Mouse (Mus musculus): ENCODE measurements at regions not wholly inside any gene's neighbourhood (a gene's known extent, or its start where the extent isn't known, plus 50 kb on each side); places are given as distances from the start of the nearest gene placed in this dataset.

DNA sequence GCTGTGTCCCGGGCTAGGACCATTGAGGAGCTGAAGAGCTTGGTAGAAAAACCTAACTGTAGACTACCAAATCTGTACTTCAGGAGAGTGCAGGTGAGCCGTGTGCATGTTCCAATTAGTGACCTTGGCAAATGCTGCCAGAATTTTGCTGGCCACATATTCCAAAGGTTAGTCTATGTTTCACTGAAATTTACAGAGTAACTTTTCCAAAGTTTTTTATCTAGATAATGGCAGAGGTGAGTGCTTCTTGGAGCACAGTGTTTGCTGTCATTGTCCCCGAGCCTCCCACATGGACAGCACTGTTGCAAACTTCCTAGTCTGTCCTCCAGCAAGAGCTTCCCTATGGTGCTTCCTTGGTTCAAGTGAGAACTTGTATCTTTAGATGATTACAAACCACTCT, 232.5 kb downstream of the Foxa2 start:
- DNase-seq (ENCODE audit: low spot score in 2 of 2), result no peak

DNA sequence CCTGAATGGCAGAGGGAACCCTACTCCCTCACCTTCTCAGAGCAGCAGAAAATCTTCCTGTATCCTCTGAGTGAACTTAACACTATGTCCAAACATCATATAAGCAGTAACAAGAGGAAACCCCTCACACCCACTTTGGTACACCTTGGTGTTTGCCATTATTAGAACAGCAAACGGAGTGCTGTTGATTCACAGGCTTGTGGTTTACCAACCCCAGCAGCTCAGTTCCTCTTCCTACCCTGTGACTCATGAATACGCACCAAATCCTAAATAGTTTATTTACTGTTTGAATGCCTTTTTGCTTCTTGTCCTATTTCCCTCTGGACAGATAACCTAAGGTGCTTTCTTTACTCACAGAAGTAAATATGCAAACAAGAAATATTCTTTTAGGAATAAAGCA, 233.3 kb downstream of the Foxa2 start:
- no peak for DNase-seq (ENCODE audit: low spot score in 2 of 2)

DNA sequence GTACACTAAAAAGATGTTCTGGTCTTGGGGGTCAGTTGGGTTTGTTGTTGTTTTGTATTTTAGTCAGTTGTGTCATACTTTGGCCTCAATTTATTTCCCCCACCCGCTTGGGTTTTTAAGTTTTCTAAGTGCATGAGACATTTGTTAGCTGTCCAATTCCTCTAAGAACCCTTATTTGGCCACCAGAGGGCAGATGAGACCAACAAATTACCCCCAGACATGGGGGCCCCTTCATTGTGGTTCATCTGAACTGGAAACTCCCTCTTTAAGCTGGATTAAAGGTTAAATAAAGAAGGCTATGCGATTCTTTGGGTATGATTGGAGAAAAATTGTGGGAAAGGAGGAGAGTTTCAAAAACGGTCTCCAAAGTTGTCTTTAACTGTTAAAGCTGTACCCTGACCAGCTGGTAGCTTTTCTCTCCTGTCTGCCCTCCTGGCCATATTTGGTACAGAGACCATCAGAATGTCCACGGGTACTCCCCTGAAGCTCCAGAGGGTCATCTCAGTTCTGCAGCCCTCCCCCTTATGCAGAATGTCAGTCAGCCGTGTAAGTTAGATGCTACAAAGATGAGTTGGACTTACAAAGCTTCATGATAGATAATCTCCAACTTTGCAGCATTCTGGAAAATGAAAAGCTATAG, 238.6 kb downstream of the Foxa2 start:
- DNase-seq (ENCODE audit: low spot score in 2 of 2), result no peak

DNA sequence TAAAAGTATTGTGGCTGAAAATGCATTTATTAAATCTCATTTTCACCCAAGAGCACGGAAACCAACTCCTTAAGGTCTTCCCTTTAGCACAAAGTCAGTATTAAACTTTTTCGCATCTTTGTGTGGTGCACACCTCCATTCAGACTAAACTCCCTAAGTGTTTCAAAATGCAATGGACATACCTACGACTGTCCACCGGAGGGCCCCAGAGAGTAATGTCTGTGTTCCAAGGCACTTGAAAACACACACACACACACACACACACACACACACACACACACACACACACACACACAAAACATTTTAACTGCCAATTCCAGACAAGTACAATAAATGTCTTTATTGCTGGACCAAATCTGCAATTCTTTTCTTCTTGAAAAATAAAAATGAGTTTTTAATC, 243.7 kb downstream of the Foxa2 start:
- no peak for DNase-seq (ENCODE audit: low spot score in 2 of 2)

DNA sequence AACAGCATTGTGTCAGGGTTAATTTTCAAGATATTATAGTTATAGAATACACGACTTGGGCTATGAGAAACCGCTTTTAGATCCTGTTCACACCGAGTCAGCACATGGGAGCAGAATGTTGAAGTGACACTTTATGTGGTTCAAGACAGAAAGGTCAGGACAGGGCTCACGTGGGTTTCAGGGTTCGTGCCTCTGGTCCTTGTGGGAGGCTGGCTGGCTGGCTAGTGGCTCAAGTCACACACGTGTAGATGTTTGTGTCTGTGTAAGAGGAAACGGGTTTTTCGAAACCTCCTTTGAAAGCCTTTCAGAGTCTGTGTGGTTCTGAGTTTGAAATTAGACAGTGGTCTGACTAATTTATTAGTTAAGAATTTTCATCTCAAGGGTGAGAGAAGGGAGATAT, 255.3 kb downstream of the Foxa2 start:
- no peak for DNase-seq (ENCODE audit: low spot score in 2 of 2)

DNA sequence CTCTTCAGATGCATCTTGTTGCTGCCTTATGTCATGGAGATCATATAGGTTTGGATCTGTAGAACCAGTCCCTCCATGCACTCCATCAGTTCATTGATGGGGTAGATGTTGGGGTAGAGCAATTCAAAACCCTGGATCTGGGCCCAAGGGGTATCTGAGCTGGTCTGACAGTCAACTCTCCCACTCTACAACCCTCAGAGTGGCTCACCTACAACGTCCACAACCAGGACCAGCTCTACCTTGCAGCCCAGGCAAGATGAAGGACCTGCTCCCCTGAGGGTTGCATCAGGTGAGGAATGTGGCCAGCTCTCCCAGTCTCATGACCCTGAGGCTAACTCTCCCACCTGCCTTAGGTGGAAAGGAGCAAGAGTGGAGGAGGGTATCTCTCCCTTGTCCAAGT, 256.9 kb downstream of the Foxa2 start:
- DNase-seq (ENCODE audit: low spot score in 2 of 2), result no peak

DNA sequence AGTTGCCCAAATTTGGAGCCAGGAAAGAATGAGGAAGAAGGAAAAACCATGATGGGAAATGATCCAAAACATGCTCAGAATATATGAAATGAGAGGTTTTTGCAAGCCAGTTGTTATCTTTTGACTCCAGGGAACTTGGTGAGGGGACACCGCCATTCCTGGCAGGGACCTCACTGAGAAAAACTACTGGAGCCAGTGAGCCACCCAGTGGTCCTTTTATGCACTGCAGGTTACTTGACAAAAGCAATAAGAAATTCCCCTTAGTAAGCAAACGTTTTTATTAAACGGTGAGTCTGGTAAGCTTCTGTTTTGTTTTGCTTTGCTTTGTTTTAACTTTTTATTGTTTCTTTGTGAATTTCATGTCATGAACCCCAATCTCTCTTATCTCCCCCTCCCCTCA, 257.5 kb downstream of the Foxa2 start:
- DNase-seq (ENCODE audit: low spot score in 2 of 2), result peak in 1 of 2 experiments; percentile 63

DNA sequence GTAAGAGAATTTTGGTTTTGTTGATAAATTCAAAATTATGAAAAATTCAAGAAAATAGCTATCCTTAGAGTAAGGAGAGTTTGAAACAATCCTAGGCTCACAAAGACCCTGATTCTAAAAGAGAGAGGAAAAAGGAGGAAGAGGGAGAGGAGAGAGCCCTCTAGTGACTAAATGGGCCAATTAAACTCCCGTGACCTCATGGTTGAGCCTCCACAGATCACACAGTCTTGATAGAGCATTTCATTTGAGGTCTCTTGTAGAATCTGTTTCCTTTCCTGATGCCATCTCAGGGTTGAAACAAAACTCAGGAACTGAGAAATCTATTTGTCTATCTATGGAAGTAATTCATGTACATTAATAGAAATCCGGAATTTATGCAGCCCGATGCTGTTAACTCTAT, 258.8 kb downstream of the Foxa2 start:
- DNase-seq (ENCODE audit: low spot score in 2 of 2), result no peak

DNA sequence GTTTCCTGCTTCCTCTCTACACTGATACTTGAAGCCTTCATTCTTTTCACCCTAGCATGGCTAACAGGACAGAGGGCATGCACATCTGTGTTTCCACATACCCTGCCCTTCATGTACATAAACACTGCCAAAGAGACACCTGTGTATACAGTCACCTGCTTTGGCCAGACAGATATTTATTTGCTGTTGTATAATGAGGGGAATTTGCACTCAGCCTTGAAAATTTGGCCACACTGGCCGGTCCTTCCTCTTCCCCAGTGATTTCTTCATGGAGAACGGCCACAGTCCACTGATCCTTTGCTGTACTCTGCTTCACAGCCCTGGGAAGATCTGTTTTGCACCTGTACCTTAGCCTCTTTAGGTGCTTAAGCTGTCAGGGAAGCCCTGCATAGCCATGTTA, 264.3 kb downstream of the Foxa2 start:
- no peak for DNase-seq (ENCODE audit: low spot score in 2 of 2)

DNA sequence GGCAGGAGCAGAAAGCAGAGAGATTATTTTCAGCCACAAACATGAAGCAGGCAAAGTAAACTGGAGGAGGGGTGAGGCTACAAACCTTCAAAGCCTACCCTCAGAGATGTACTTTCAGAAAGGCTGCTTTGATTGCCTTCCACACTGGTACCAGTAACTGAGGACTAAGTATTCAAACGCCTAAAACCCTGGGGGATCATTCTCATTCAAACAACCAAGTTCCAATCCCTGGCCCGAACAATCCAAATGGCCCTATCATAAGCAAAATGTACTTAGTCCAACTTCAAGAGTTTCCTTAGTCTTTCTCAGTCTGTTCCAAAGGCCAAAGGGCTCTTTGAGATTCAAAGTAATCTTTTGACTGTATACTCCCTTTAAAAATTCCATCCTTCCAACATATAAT, 270.5 kb downstream of the Foxa2 start:
- DNase-seq (ENCODE audit: low spot score in 2 of 2), result no peak

DNA sequence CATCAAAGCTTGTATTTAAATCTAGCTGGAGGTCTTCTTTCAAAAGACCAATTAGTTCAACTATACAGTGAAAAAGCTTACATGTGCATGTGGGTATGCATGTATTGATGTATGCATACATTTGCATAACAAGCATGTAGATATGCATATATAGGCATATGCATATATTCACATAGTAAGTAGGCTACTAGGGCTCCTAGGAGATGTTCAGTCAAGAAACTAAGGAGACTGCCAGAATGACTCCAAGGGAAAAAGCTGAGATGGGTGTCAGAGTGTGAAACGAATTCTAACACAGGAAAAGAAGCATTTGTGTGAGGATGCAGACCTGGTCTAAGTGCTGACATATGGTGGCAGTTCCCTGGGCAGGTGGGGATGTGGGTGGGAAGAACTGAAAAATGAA, 274.2 kb downstream of the Foxa2 start:
- DNase-seq (ENCODE audit: low spot score in 2 of 2), result no peak

DNA sequence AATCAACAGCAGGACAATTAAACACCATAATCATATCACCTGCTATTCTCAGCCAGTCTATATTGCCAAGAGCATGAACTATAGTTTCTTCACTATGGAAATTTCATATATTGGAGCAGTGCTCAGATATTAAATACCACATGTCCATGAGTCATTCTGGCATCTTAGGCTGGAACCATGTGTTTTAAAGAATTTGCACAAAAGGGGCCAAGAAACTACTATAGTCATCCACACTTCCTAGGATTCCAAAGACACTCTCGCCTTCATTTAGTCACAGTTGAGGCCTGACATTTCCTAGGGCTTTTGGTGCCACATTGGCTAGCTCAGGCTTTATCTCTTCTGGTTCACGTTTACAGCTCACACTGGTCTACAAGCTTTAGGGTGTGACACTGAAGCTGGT, 293.7 kb downstream of the Foxa2 start:
- no peak for DNase-seq (ENCODE audit: low spot score in 2 of 2)

DNA sequence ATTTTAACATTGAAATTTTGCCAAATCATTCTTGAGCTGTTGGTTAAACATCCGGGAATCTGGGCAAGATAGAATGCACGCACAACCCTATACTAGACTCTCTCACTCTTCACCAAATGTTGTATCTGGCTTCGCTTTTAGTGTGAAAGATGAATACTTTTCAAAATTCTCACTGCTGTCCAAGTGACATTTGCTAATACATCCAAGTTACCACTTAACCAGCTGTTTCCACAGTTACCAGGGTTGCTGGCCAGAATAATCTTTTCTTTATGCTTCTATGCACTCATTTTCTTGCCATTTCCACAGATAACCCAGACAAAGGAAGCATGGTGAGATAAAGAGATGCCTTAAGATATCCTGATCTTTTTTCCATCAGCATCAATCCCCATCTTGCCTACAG, 294.9 kb downstream of the Foxa2 start:
- DNase-seq (ENCODE audit: low spot score in 2 of 2), result no peak

DNA sequence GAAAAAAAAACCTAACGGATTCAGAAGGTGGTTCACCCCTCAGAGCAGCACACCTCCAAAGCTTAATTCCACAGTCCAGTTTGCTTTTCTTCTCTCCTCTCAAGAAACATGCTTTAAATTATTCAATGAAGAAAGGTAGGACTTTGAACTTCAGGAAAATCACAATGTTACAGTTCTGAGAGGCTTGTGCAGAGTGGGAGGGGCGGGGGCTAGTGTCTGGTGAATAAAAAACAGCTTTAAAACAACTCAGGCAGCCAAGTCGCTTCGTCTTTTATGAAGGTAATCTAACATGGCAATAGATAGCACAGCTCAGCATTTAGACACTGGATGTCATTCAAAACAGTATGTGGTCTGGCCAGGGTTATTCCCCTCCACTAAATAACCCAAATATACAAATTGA, 298.8 kb downstream of the Foxa2 start:
- DNase-seq (ENCODE audit: low spot score in 2 of 2), result no peak

DNA sequence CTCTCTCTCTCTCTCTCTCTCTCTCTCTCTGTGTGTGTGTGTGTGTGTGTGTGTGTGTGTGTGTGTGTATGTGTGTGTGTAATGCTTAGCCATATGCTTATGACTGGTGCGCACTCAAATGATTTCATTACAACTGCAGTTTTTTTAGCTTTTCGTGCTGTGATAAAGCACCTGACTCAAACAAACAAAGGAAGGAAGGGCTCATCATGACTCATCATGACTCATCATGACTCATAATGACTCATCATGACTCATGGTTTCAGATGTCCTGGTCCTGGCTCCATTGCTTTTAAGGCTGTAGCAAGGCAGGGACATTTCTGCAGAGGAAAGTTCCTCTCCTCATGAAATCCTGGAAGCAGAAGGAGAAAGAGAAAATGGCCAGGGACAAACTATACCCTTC, 302.9 kb downstream of the Foxa2 start:
- DNase-seq (ENCODE audit: low spot score in 2 of 2), result no peak

DNA sequence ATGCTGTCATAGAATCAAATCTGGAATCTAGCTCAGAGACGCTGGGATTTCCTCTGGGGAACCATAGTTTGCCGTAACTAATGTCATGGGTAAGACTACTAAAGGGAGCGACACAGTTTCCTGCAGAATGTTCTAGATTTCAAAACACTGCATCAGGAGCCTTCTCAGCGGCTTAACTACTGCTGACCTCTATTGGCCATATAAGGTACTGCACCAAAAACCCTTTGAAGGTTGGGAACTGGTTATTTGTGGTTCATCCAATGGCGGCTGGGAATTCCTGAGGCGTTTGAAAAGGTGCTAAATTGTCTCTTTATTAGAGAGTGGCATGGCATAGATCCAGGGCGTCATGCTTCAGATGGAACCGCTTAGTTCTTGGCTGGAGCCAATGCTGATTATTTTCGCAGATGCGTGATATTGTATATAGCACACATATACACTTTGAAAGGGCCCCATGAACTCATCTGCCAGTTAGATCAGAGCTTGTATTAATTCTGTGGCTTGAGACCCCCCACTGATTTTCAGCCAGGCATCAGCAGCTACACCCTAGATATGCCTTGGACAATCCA, 308.4 kb downstream of the Foxa2 start:
- DNase-seq (ENCODE audit: low spot score in 2 of 2), result no peak

DNA sequence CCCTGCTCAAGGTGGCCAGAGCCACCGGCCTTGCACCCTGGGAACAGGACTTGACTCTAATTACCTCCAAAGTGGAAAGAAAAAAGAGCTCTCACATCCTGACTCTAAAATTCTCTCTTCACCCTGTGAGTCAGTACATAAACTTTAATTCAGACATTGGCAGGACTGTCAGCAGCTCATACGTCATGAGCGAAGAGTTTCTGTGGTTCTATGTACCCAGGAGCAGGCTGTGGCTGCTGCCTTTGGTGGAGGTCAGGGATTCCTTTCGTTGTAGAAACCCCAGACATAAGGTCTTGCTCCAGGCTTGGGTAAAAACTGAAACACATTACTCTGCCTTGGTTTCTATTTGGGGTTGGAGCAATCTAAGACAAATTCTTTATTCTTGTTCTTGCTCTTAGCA, 319.4 kb downstream of the Foxa2 start:
- DNase-seq (ENCODE audit: low spot score in 2 of 2), result no peak

DNA sequence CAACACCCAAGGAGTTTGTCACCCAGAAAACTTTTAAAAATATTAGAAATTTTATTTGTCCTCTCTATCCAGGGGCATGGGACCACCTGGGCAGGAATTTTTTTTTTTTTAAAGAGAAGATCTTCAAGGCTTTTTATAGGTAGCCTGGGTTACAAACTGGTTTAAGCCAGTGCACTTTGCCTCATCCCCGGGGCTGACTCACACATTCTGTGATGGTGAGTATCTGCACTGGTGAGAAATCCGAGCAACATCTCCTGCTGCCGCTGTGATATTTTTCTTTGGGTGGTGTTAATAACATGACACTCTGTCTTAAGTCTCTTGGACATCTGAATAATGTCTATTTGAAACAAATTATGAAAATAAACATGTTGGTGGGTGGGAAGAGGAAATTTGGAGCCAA, 327.8 kb downstream of the Foxa2 start:
- no peak for DNase-seq (ENCODE audit: low spot score in 2 of 2)

DNA sequence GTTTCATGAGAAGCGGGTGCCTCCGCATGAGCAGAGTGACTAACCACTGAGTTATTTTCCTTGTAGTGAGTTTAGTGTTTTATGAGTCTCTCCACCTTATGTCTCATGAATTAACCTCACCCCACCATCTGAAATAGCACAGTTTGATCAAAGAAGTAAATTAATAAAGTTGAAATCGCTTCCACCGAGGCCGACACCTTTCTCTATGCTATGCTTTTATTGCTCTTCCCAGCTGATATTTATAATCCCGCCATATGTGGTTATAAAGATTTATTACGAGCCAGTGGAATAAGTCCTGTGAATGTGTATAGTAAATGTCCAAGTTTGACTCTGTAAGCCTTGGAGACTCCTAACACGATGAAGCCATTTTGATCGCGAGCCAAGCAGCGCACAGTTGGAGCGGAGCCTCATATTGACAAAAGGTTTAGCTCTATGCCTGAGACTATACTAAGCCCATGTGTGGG, 329.3 kb downstream of the Foxa2 start:
- DNase-seq (ENCODE audit: low spot score in 2 of 2), result no peak

DNA sequence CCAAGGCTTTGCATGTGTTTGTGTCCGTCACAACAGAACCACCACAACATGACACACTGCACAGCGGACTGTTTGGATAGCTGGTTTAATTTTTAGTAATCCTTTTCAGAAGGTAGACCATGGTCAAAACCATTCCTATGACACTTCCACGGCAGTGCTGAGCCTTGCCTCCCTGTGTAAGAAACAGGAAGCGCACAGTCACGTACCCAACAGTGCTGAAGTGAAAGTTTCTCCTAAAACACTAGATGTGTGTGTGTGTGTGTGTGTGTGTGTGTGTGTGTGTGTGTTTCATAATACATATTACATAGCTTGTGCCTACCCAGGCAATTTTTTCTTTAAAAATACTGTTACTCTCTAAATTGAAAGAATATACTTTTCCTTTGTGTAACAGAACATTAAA, 331.0 kb downstream of the Foxa2 start:
- DNase-seq (ENCODE audit: low spot score in 2 of 2), result no peak

DNA sequence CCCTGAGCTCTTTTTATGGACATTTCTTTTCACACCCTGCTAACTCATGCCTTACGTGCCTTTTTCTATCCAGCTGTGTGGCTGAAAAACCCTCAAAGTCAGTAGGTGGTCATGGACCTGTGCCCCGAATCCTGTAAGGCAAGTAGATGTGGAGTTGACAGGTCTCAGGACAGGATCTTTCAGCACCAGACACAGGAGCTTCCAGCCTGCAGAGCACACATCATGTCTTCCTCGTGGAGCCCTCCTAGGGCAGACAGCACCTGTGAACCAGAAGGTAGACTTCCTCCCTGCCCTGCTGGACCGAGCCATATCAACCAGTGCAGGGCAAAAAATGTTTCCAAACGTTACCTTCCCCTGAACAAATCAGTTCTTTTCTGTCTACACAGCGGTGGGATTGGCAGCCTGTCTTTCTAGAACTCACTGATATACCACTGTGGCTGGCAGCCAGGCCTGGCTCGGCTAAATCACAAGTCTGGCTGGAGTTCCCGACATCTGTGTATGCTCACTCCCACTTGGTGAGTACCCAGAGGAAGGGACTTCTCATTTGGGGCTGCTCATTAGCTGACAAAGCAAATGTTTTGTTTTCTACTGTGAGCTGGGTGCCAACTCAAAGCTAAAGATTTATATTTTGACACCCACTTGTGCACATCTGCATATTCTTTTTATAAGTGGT, 336.0 kb downstream of the Foxa2 start:
- no peak for DNase-seq (ENCODE audit: low spot score in 2 of 2)

DNA sequence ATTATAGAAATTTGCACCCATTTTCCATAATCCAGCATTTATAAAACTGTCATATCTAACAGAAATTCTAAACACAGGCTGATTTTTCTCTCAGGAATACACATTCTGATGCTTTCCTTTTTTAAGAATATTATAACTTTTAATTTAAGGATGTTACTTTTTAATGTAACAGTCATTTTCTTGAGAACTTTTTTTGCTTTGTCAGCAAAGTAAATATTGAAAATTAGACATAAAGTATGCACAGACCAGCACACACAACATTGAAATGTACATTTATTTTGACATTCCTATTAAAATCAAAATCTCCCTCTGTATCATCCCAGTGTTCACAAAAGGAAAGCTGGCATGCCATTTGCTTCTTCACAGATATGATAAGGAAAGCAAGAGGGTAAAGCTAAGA, 337.0 kb downstream of the Foxa2 start:
- no peak for DNase-seq (ENCODE audit: low spot score in 2 of 2)

DNA sequence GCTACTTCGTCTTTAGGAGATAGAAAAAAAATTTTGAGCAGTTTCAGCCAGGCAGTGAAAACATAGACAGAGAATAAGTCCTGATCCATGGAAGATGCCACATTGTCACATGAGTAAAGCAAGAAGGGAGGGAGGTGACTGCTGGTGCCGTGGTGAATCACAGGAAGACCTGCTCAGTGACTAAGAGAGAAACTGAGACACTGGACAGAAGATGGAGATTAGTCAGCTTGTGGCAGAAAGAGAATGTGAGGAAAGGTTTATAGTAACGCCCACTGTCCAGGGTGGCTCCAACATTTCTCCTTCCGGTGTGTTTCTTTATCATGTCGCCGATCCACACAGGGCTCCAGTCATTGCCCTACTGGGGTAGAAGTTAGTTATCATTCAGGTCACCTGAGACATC, 339.6 kb downstream of the Foxa2 start:
- DNase-seq (ENCODE audit: low spot score in 2 of 2), result no peak

DNA sequence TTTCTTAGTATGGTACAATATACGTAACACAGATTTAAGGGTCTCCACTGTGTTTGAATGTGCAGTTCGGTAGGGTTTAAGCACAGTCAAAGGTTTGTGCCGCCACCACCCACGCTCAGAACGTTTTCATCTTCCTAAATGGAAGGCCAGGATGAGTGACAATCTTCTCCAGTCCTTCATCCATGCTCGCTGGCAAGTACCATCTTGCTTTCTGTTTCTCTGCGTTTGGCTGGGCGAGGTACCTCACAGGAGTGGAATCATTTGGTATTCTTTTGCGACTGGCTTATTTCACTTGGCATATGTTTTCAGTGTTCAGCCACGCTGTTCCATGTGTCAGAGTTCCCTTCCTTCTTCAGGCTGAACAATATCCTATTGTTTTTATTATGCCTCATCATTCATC, 342.3 kb downstream of the Pax1 start:
- DNase-seq (ENCODE audit: low spot score in 2 of 2), result no peak
